Mouse (Mus musculus): ENCODE results near the gene Grk2. TPM values are rescaled to one million over a fixed set of nuclear protein-coding genes. Genes with fewer than 3 reads are reported as not detected.
"Not testable (repeated sequence)": the region's sequence is repeated elsewhere in the genome, so short reads cannot be mapped to it uniquely, and the experiment has no call there.

Grk2 gene
- polyA plus RNA-seq, 1 experiment = 40.2 TPM

- H3K9ac ChIP-seq (ENCODE audit: low read depth, poor library complexity, severe bottlenecking) = no peak overlapping the region
- TF ChIP-seq CTCF (IDR thresholded peaks at IDR 0.05; ENCODE audit: low read depth, low read length) (no peak), EP300 (IDR thresholded peaks at IDR 0.05; ENCODE audit: insufficient read depth, low read depth, low read length) (no peak), POLR2A (IDR thresholded peaks at IDR 0.05; ENCODE audit: insufficient read depth, low read length) (no peak)
- H3K4me1 ChIP-seq (ENCODE audit: control insufficient read depth, insufficient read depth, low read length) = no peaks in the 10 kb centered on the region
- no peak overlapping the region for H3K27ac ChIP-seq (ENCODE audit: insufficient read depth, low read length)
- no peaks in the 10 kb centered on the region for H3K9me3 ChIP-seq (replicated peaks; ENCODE audit: control insufficient read depth, insufficient read depth, low read length, poor library complexity, severe bottlenecking)
- H3K27me3 ChIP-seq (ENCODE audit: control insufficient read depth, insufficient read depth, low read length, poor library complexity, severe bottlenecking) = no peaks in the 10 kb centered on the region
- H3K4me3 ChIP-seq (ENCODE audit: low read depth, low read length) = no peak overlapping the region
- H3K36me3 ChIP-seq (ENCODE audit: control insufficient read depth, insufficient read depth, low read length, poor library complexity, severe bottlenecking) = no peaks in the 10 kb centered on the region
These were observed 43.3 kb downstream of the Grk2 start for GRCm38 (mm10) chr19:4262756-4263155.

DNA sequence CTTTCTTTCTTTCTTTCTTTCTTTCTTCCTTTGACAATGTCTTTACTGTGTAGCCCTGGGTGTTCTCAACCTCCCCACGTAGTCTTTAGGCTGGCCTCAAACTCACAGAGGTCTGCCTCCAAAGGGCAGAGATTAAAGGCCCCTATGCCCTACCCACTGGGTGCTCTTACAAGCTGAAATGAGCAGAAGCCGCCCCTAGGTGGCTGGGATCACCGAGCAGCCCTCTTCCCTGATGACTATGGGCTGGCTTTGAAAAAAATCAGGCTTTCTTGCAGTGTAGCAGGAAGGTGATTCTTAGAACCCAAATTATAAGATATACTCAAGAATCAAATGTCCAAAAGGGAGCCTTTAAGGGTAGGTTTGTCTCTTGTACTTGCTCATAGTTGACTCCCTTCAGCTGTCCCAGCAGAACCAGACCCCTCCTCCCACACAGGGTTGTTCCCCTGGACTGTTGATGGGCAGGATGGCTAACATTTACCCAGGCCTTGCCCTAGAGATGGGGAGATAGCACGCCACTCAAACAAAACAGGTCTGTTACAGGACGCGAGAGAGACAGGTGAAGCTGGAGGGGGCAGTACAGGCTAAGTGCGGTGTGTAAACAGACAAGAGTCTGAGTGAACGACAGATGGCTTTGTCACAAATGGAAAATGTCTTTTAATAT is 44.9 kb downstream of the Grk2 start:
- Histone ChIP-seq H3K9ac (ENCODE audit: low read depth, poor library complexity, severe bottlenecking) (no peak overlapping the region), H3K9me3 (replicated peaks; ENCODE audit: control insufficient read depth, insufficient read depth, low read length, poor library complexity, severe bottlenecking) (no peaks in the 10 kb centered on the region), H3K36me3 (ENCODE audit: control insufficient read depth, insufficient read depth, low read length, poor library complexity, severe bottlenecking) (no peaks in the 10 kb centered on the region), H3K4me3 (ENCODE audit: low read depth, low read length) (no peak overlapping the region), H3K27ac (ENCODE audit: insufficient read depth, low read length) (no peak overlapping the region), H3K27me3 (ENCODE audit: control insufficient read depth, insufficient read depth, low read length, poor library complexity, severe bottlenecking) (no peaks in the 10 kb centered on the region), H3K4me1 (ENCODE audit: control insufficient read depth, insufficient read depth, low read length) (no peaks in the 10 kb centered on the region)
- TF ChIP-seq EP300 (IDR thresholded peaks at IDR 0.05; ENCODE audit: insufficient read depth, low read depth, low read length) = no peak

GRCm38 (mm10) chr19:4257897-4258252 is 48.1 kb downstream of the Grk2 start:
- Histone ChIP-seq H3K27me3 (ENCODE audit: control insufficient read depth, insufficient read depth, low read length, poor library complexity, severe bottlenecking) (no peaks in the 10 kb centered on the region), H3K9ac (ENCODE audit: low read depth, poor library complexity, severe bottlenecking) (peak overlapping the region; percentile 12), H3K4me3 (ENCODE audit: low read depth, low read length) (peak overlapping the region; percentile 48), H3K36me3 (ENCODE audit: control insufficient read depth, insufficient read depth, low read length, poor library complexity, severe bottlenecking) (no peaks in the 10 kb centered on the region), H3K27ac (ENCODE audit: insufficient read depth, low read length) (no peak overlapping the region), H3K4me1 (ENCODE audit: control insufficient read depth, insufficient read depth, low read length) (no peaks in the 10 kb centered on the region), H3K9me3 (replicated peaks; ENCODE audit: control insufficient read depth, insufficient read depth, low read length, poor library complexity, severe bottlenecking) (no peaks in the 10 kb centered on the region)
- TF ChIP-seq POLR2A (IDR thresholded peaks at IDR 0.05; ENCODE audit: insufficient read depth, low read length) (no peak), CTCF (IDR thresholded peaks at IDR 0.05; ENCODE audit: low read depth, low read length) (no peak), EP300 (IDR thresholded peaks at IDR 0.05; ENCODE audit: insufficient read depth, low read depth, low read length) (no peak)

GRCm38 (mm10) chr19:4257216-4257896 is 48.7 kb downstream of the Grk2 start:
- Histone ChIP-seq H3K4me1 (ENCODE audit: control insufficient read depth, insufficient read depth, low read length) (no peaks in the 10 kb centered on the region), H3K9ac (ENCODE audit: low read depth, poor library complexity, severe bottlenecking) (peak overlapping the region; percentile 20), H3K27ac (ENCODE audit: insufficient read depth, low read length) (no peak overlapping the region), H3K4me3 (ENCODE audit: low read depth, low read length) (peak overlapping the region; percentile 69), H3K27me3 (ENCODE audit: control insufficient read depth, insufficient read depth, low read length, poor library complexity, severe bottlenecking) (no peaks in the 10 kb centered on the region), H3K9me3 (replicated peaks; ENCODE audit: control insufficient read depth, insufficient read depth, low read length, poor library complexity, severe bottlenecking) (no peaks in the 10 kb centered on the region), H3K36me3 (ENCODE audit: control insufficient read depth, insufficient read depth, low read length, poor library complexity, severe bottlenecking) (no peaks in the 10 kb centered on the region)
- TF ChIP-seq CTCF (IDR thresholded peaks at IDR 0.05; ENCODE audit: low read depth, low read length) (peak; percentile 90), POLR2A (IDR thresholded peaks at IDR 0.05; ENCODE audit: insufficient read depth, low read length) (no peak), EP300 (IDR thresholded peaks at IDR 0.05; ENCODE audit: insufficient read depth, low read depth, low read length) (0 out of 2 replicates have a peak, but pooled peaks have one; percentile 52)

- Histone ChIP-seq H3K9ac (ENCODE audit: low read depth, poor library complexity, severe bottlenecking) (no peak overlapping the region), H3K4me3 (ENCODE audit: low read depth, low read length) (no peak overlapping the region), H3K27ac (ENCODE audit: insufficient read depth, low read length) (no peak overlapping the region), H3K27me3 (ENCODE audit: control insufficient read depth, insufficient read depth, low read length, poor library complexity, severe bottlenecking) (no peaks in the 10 kb centered on the region), H3K36me3 (ENCODE audit: control insufficient read depth, insufficient read depth, low read length, poor library complexity, severe bottlenecking) (no peaks in the 10 kb centered on the region), H3K4me1 (ENCODE audit: control insufficient read depth, insufficient read depth, low read length) (no peaks in the 10 kb centered on the region), H3K9me3 (replicated peaks; ENCODE audit: control insufficient read depth, insufficient read depth, low read length, poor library complexity, severe bottlenecking) (no peaks in the 10 kb centered on the region)
- TF ChIP-seq EP300 (IDR thresholded peaks at IDR 0.05; ENCODE audit: insufficient read depth, low read depth, low read length) (no peak), CTCF (IDR thresholded peaks at IDR 0.05; ENCODE audit: low read depth, low read length) (peak; percentile 52)
These were observed 50.3 kb downstream of the Grk2 start for GRCm38 (mm10) chr19:4255583-4256162.

DNA sequence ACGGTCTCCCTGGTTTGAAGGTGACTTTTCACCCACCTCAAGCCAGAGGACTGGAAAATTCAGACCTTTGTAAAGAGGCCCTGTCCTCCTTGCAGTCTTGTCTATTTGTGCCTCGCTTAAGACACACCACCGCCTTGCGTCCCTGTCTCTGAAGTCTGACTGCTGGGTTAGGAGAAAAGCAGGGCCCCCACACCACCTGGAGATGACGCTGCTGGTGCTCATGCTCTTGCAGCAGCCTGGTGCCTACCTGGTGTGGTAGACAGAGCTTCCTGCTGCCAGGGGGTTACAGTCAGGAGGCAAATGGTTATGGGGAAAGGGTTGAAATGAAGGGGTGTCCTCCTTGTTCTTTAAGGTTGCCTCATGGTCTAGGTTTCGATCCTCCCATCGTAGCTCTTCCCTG is 51.8 kb downstream of the Grk2 start:
- no peaks in the 10 kb centered on the region for H3K4me1 ChIP-seq (ENCODE audit: control insufficient read depth, insufficient read depth, low read length)

GRCm38 (mm10) chr19:4248683-4249082 is 57.3 kb downstream of the Grk2 start:
- not testable (repeated sequence) for H3K36me3 ChIP-seq (ENCODE audit: control insufficient read depth, insufficient read depth, low read length, poor library complexity, severe bottlenecking); H3K4me3 ChIP-seq (ENCODE audit: low read depth, low read length)

More for the DNA sequence above, 51.8 kb downstream of the Grk2 start:
- TF ChIP-seq CTCF (IDR thresholded peaks at IDR 0.05; ENCODE audit: low read depth, low read length) (no peak), POLR2A (IDR thresholded peaks at IDR 0.05; ENCODE audit: insufficient read depth, low read length) (no peak), EP300 (IDR thresholded peaks at IDR 0.05; ENCODE audit: insufficient read depth, low read depth, low read length) (no peak)
- Histone ChIP-seq H3K27ac (ENCODE audit: insufficient read depth, low read length) (no peak overlapping the region), H3K4me3 (ENCODE audit: low read depth, low read length) (no peak overlapping the region), H3K9me3 (replicated peaks; ENCODE audit: control insufficient read depth, insufficient read depth, low read length, poor library complexity, severe bottlenecking) (no peaks in the 10 kb centered on the region), H3K36me3 (ENCODE audit: control insufficient read depth, insufficient read depth, low read length, poor library complexity, severe bottlenecking) (no peaks in the 10 kb centered on the region), H3K9ac (ENCODE audit: low read depth, poor library complexity, severe bottlenecking) (no peak overlapping the region), H3K27me3 (ENCODE audit: control insufficient read depth, insufficient read depth, low read length, poor library complexity, severe bottlenecking) (no peaks in the 10 kb centered on the region)

More at GRCm38 (mm10) chr19:4248683-4249082, 57.3 kb downstream of the Grk2 start:
- not testable (repeated sequence) for H3K9ac ChIP-seq (ENCODE audit: low read depth, poor library complexity, severe bottlenecking); H3K4me1 ChIP-seq (ENCODE audit: control insufficient read depth, insufficient read depth, low read length); H3K27me3 ChIP-seq (ENCODE audit: control insufficient read depth, insufficient read depth, low read length, poor library complexity, severe bottlenecking); H3K9me3 ChIP-seq (replicated peaks; ENCODE audit: control insufficient read depth, insufficient read depth, low read length, poor library complexity, severe bottlenecking); H3K27ac ChIP-seq (ENCODE audit: insufficient read depth, low read length)

Data from ES-Bruce4 (cell line).